Mouse (Mus musculus): ENCODE measurements at regions not wholly inside any gene's neighbourhood (a gene's known extent, or its start where the extent isn't known, plus 50 kb on each side); places are given as distances from the start of the nearest gene placed in this dataset.

DNA sequence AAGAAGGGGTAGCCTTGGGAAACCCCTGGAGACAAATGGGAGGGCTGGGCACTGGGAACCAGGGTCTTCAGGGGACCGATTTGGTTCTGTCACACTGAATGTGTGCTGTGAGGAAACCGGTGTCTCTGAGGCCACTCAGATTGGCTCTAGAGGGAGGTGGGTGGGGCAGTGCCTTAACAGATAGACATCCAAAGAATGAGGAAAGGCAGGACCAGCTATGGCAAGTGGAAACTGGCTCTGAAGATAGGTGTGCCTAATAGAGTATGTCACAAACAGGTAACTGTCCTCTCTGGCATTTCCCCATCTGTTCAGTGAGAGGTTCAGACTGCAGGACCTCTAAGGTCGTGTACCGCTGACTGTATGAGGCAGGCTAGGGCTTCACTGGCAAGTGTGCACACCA lies 53.3 kb upstream of the Shisal1 start:
- no peak for DNase-seq

DNA sequence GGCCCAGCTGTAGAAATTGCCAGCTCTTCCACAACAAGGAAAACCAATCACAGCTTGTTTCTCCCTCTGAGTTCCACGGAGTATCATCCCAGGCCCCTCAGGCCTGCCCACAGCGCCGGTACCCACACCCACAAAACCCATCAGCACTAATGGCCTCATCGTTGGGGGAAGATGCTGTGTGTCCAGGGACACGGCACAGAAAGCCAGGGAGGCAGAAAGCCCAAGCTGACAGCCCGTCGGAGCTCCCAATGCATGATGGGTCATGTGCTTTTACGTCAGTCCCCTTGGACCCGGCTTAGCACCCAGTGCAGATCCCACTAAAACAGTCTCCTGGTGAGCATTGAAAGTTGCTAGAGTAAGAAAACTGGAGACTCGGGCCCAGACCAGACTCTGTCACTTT lies 50.2 kb upstream of the Shisal1 start:
- peak; percentile 65 for DNase-seq
